Mouse (Mus musculus): Measurements from ENCODE around the gene Hcn2. TPM values are rescaled to one million over a fixed set of nuclear protein-coding genes. Genes with fewer than 3 reads are reported as not detected.

Hcn2 gene
- not detected in 2 replicates for polyA plus RNA-seq (2015; fragmentation: Nextera tagmentation; extraction: Ambion mirVana)

DNA sequence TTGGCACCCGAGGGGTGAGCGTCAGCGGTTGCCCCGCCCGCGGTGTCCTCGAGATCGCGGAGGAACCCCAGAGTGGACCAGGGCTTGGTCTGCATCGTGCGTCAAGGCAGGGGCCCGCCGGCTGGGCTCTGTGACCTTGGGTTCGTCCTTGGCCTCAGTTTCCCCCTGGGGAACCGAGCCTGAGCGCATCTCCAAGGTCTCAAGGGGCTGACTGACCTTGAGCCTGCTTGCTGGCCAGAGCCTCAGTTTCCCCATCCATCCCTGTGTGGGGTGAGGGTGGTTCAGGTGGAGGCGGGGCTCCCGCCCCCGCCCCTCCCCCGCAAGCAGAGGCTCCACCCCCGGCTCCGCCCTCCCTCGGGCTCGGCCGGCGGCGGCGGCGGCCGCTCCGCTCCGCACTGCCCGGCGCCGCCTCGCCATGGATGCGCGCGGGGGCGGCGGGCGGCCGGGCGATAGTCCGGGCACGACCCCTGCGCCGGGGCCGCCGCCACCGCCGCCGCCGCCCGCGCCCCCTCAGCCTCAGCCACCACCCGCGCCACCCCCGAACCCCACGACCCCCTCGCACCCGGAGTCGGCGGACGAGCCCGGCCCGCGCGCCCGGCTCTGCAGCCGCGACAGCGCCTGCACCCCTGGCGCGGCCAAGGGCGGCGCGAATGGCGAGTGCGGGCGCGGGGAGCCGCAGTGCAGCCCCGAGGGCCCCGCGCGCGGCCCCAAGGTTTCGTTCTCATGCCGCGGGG lies at the start of gene Hcn2:
Hcn2 (plus strand) TSS at position 381 of the 734 bp plus-strand sequence.
- Histone ChIP-seq H3K9me3 (replicated peaks; ENCODE audit: control insufficient read depth, low read length) (no peaks in the 10 kb centered on the region), H3K4me1 (ENCODE audit: control insufficient read depth, low read depth, low read length) (peaks cover 32% of the 10 kb centered on the region), H3K27me3 (ENCODE audit: control insufficient read depth, insufficient read depth, low read depth, low read length) (peaks cover 58% of the 10 kb centered on the region), H3K4me2 (ENCODE audit: low read depth, low read length) (peak within 1 kb of the TSS; percentile 86), H3K36me3 (ENCODE audit: control insufficient read depth, insufficient read depth) (peaks cover 8% of the 10 kb centered on the region), H3K9ac (ENCODE audit: low read depth, low read length) (no peak within 1 kb of the TSS), H3K4me3 (ENCODE audit: low read depth, low read length) (peak within 1 kb of the TSS; percentile 64), H3K27ac (ENCODE audit: low read length) (no peak within 1 kb of the TSS)
- no peak for ATAC-seq (ENCODE audit: low read depth)
- WGBS (ENCODE audit: insufficient replicate concordance): 2% methylated on average over 31 of the region's 91 CpGs

DNA sequence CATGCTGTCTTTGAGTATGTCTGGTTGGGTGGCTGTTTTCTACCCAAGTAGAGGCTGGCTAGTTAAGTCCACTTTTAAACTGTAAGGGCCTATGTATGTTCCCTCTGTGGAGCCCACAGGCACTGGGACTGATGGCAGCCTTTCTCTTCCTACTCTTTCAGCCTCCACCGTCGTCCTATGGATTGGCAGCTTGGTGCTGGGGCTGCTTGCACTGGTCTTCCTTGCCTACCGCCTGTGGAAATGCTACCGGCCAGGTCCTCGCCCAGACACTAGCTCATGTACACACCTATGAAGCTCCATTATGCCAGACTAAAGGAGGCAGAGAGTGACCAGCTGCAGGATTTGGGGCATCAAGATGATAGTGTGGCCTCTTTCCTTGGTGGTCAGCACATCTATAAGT lies 48.4 kb upstream of the Hcn2 start:
- no peaks in the 10 kb centered on the region for H3K36me3 ChIP-seq (ENCODE audit: control insufficient read depth, insufficient read depth)
- ATAC-seq (ENCODE audit: low read depth): no peak
- H3K27ac ChIP-seq (ENCODE audit: low read length): no peak overlapping the region
- H3K9ac ChIP-seq (ENCODE audit: low read depth, low read length): no peak overlapping the region
- no peak overlapping the region for H3K4me2 ChIP-seq (ENCODE audit: low read depth, low read length)
- H3K4me3 ChIP-seq (ENCODE audit: low read depth, low read length): no peak overlapping the region
- 70% methylated on average over 5 of the region's 5 CpGs for WGBS (ENCODE audit: insufficient replicate concordance)
- no peaks in the 10 kb centered on the region for H3K27me3 ChIP-seq (ENCODE audit: control insufficient read depth, insufficient read depth, low read depth, low read length)
- H3K9me3 ChIP-seq (replicated peaks; ENCODE audit: control insufficient read depth, low read length): no peaks in the 10 kb centered on the region
- H3K4me1 ChIP-seq (ENCODE audit: control insufficient read depth, low read depth, low read length): peaks cover 12% of the 10 kb centered on the region

DNA sequence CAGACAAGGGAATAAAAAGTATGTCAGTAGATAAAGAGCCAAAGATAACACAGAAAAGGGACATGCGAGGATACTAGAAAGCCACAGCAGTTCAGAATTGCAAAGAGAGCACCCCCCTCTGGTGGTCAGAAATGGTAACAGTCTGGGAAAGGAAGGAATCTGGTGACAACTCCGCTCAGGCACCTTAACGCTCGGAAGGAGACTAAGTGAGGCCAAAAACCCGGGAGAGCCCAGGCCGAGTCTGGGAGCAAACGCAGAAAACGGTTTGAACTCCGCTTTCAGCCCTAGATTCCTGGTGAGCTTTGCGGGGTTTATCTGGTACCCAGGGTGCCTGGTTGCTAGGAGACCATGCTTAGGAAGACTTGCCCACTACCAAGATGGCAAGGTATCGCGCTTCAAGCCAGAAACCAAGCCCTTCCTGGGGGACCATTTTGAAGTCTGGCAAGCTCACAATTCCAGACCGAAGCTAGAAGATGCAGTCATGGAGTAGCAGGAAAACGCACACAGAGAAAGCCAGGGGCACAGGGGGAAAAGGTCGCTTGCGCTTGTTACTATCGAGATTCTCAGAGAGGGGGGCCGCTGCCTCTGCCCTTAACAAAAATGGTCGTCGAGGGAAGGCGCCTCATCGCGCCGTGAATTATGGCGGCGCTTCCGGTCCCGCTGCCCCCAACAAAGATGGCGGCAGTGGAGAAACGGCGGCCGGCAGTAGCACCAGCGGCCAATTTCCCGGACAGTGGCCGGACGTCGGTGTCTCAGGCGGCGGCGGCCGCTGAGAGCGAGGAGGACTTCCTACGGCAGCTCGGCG lies 47.5 kb upstream of the Hcn2 start, which contains the start of gene Tpgs1:
Tpgs1 (plus strand) TSS at position 599 of the 805 bp plus-strand sequence.
- H3K9me3 ChIP-seq (replicated peaks; ENCODE audit: control insufficient read depth, low read length): no peaks in the 10 kb centered on the region
- H3K9ac ChIP-seq (ENCODE audit: low read depth, low read length): peak within 1 kb of the TSS; percentile 91
- H3K36me3 ChIP-seq (ENCODE audit: control insufficient read depth, insufficient read depth): no peaks in the 10 kb centered on the region
- peak within 1 kb of the TSS; percentile 88 for H3K4me2 ChIP-seq (ENCODE audit: low read depth, low read length)
- under 1% methylated on average over 45 of the region's 45 CpGs for WGBS (ENCODE audit: insufficient replicate concordance)
- peak within 1 kb of the TSS; percentile 100 for H3K4me3 ChIP-seq (ENCODE audit: low read depth, low read length)
- peaks cover 12% of the 10 kb centered on the region for H3K4me1 ChIP-seq (ENCODE audit: control insufficient read depth, low read depth, low read length)
- ATAC-seq (ENCODE audit: low read depth): peak; percentile 81
- H3K27ac ChIP-seq (ENCODE audit: low read length): peak within 1 kb of the TSS; percentile 88
- no peaks in the 10 kb centered on the region for H3K27me3 ChIP-seq (ENCODE audit: control insufficient read depth, insufficient read depth, low read depth, low read length)

DNA sequence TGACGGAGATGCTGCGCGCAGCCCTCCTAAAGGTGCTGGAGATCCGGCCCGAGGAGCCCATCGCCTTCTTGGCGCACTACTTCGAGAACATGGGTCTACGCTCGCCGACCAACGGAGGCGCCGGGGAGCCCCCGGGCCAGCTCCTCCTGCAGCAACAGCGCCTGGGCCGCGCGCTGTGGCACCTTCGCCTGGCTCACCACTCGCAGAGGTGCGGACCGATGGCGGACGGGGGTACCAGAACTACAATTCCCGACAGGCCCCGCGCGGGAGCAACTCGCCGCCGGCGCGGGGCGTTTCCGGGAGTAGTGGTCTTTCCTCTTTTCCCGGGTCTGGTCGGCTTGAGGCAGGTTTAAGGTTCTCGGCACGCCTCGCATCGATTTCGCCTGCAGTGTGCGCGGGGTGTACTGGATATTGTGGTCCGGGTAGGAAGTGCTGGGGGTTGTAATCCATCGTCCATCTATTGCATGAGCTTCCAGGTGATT lies 46.8 kb upstream of the Hcn2 start:
- Histone ChIP-seq H3K9ac (ENCODE audit: low read depth, low read length) (peak overlapping the region; percentile 91), H3K4me1 (ENCODE audit: control insufficient read depth, low read depth, low read length) (peaks cover 12% of the 10 kb centered on the region)

DNA sequence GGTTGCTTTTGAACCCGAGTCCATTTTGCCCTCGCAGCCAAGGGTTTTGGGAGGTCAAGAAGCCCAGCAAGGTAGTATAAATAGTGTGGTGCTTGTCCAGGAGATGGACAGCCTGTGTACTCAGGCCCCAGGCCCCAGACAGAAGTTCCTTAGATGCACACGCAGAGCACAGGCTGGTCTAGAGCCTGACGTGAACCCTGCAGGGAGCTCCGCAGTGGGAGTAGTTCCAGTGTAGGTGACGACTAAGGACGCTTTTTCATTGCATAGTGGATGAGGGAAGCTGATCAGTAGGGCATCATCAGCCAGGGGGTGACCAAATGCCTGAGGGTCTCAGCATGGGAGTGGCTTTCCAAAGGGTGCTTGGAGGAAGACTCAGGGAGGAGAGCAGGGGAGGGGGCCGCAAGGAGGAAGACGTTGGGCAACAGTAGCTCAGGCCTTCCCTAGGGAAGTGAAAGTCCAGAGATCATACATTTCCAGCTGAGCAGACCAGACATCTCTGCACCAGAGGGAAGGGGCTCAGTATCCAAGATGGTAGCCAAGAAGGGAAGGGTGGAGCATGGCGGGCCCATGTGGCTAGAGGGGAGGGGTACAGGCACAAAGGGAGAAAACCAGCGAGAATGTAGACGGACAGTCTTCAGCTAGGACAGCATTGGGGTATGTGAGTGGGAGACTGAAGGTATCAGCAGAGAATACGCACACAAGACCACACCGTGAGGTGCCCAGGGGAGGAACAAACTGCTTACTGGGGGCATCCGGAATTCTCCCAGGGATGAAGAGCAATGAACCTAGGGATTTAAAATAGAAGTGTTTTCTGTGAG lies 46.2 kb upstream of the Hcn2 start:
- Histone ChIP-seq H3K9ac (ENCODE audit: low read depth, low read length) (peak overlapping the region; percentile 91), H3K4me2 (ENCODE audit: low read depth, low read length) (peak overlapping the region; percentile 88), H3K36me3 (ENCODE audit: control insufficient read depth, insufficient read depth) (no peaks in the 10 kb centered on the region), H3K9me3 (replicated peaks; ENCODE audit: control insufficient read depth, low read length) (no peaks in the 10 kb centered on the region), H3K4me3 (ENCODE audit: low read depth, low read length) (peak overlapping the region; percentile 100), H3K27me3 (ENCODE audit: control insufficient read depth, insufficient read depth, low read depth, low read length) (no peaks in the 10 kb centered on the region), H3K4me1 (ENCODE audit: control insufficient read depth, low read depth, low read length) (peaks cover 12% of the 10 kb centered on the region), H3K27ac (ENCODE audit: low read length) (peak overlapping the region; percentile 88)
- 32% methylated on average over 15 of the region's 15 CpGs for WGBS (ENCODE audit: insufficient replicate concordance)
- no peak for ATAC-seq (ENCODE audit: low read depth)

More for the DNA sequence above, 46.8 kb upstream of the Hcn2 start:
- no peaks in the 10 kb centered on the region for H3K9me3 ChIP-seq (replicated peaks; ENCODE audit: control insufficient read depth, low read length)
- ATAC-seq (ENCODE audit: low read depth): peak; percentile 61
- H3K36me3 ChIP-seq (ENCODE audit: control insufficient read depth, insufficient read depth): no peaks in the 10 kb centered on the region
- no peaks in the 10 kb centered on the region for H3K27me3 ChIP-seq (ENCODE audit: control insufficient read depth, insufficient read depth, low read depth, low read length)
- WGBS (ENCODE audit: insufficient replicate concordance): 0% methylated on average over 47 of the region's 47 CpGs
- peak overlapping the region; percentile 100 for H3K4me3 ChIP-seq (ENCODE audit: low read depth, low read length)
- H3K27ac ChIP-seq (ENCODE audit: low read length): peak overlapping the region; percentile 88
- peak overlapping the region; percentile 88 for H3K4me2 ChIP-seq (ENCODE audit: low read depth, low read length)

DNA sequence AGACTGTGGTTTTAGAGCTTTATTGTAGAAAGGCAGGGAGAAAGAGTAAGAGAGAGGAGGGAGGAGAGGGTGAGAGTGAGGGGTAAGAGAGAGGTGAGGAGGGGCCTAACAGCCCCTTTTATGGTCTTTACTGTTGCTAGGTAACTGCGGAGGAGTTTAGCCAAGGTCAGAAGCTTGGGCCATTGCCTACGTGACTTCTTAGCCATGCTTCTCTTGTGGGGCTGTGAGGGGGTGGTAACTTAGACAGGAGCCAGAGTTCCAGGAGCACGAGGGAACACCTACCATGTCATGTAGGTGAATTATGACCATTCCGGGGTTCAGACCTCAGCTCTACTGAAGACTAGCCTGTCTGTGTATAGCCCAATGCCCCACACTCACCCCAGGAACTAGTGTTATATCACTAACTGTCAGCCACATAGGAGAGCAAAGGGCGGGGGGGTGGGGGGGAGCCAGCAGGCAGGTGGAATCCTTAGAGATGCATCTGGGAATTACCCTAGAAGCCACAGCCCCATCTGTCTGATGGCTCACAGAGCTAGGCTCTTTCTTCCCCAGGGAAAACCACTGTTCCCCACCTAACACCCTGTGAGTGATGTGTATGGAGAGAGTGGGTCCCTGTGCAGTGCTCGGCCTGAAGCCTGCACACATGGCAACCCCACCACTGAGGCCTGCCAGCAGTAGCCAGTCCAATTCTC lies 44.9 kb upstream of the Hcn2 start:
- Histone ChIP-seq H3K36me3 (ENCODE audit: control insufficient read depth, insufficient read depth) (no peaks in the 10 kb centered on the region), H3K4me3 (ENCODE audit: low read depth, low read length) (no peak overlapping the region), H3K27me3 (ENCODE audit: control insufficient read depth, insufficient read depth, low read depth, low read length) (no peaks in the 10 kb centered on the region), H3K4me1 (ENCODE audit: control insufficient read depth, low read depth, low read length) (peaks cover 12% of the 10 kb centered on the region), H3K9ac (ENCODE audit: low read depth, low read length) (no peak overlapping the region), H3K9me3 (replicated peaks; ENCODE audit: control insufficient read depth, low read length) (no peaks in the 10 kb centered on the region), H3K27ac (ENCODE audit: low read length) (no peak overlapping the region), H3K4me2 (ENCODE audit: low read depth, low read length) (no peak overlapping the region)
- no peak for ATAC-seq (ENCODE audit: low read depth)
- 68% methylated on average over 6 of the region's 6 CpGs for WGBS (ENCODE audit: insufficient replicate concordance)

DNA sequence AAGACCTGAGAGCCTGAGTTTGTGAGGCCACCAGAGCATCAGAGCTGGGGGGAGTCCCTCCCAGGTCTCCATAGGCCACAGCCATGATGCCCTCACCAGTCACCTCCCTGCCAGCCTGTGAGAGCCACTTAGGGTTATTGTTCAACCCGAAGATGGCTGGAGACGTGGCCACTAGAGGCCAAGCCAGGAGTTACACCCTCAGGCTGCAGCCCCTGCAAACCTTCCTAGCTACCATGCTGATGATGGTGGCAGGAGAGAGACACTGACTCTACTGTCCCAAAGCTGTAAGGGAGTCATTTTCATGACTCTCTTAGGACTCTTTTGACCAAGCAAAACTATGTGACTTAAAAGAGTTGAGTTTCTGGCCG lies 44.4 kb upstream of the Hcn2 start:
- ATAC-seq (ENCODE audit: low read depth): no peak
- Histone ChIP-seq H3K36me3 (ENCODE audit: control insufficient read depth, insufficient read depth) (no peaks in the 10 kb centered on the region), H3K4me3 (ENCODE audit: low read depth, low read length) (no peak overlapping the region), H3K9ac (ENCODE audit: low read depth, low read length) (no peak overlapping the region), H3K4me2 (ENCODE audit: low read depth, low read length) (no peak overlapping the region), H3K4me1 (ENCODE audit: control insufficient read depth, low read depth, low read length) (peaks cover 12% of the 10 kb centered on the region), H3K9me3 (replicated peaks; ENCODE audit: control insufficient read depth, low read length) (no peaks in the 10 kb centered on the region), H3K27ac (ENCODE audit: low read length) (no peak overlapping the region), H3K27me3 (ENCODE audit: control insufficient read depth, insufficient read depth, low read depth, low read length) (no peaks in the 10 kb centered on the region)
- WGBS (ENCODE audit: insufficient replicate concordance): 61% methylated on average over 3 of the region's 3 CpGs

DNA sequence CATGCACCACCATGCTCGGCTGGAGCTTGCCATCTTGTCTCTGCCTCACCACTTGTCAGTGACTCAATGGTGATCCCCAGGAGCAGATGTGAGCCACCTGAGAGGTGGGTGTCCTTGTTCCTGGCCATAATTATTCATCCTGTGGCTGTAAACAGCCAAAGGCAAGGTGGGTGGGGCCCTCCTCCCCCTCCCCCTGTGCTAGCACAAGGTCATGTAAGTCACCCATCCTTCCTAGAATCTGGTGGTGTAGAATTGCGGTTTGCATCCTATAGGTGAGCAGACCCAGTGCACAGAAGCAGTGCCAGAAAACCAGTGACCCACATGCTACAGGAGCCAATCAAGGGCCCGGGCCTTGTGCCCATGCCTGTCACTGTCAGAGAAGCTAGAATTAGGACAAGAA lies 43.4 kb upstream of the Hcn2 start:
- Histone ChIP-seq H3K4me2 (ENCODE audit: low read depth, low read length) (no peak overlapping the region), H3K9ac (ENCODE audit: low read depth, low read length) (no peak overlapping the region), H3K9me3 (replicated peaks; ENCODE audit: control insufficient read depth, low read length) (no peaks in the 10 kb centered on the region), H3K4me3 (ENCODE audit: low read depth, low read length) (no peak overlapping the region), H3K36me3 (ENCODE audit: control insufficient read depth, insufficient read depth) (no peaks in the 10 kb centered on the region), H3K4me1 (ENCODE audit: control insufficient read depth, low read depth, low read length) (peaks cover 12% of the 10 kb centered on the region), H3K27ac (ENCODE audit: low read length) (no peak overlapping the region), H3K27me3 (ENCODE audit: control insufficient read depth, insufficient read depth, low read depth, low read length) (no peaks in the 10 kb centered on the region)
- no peak for ATAC-seq (ENCODE audit: low read depth)
- 54% methylated on average over 3 of the region's 3 CpGs for WGBS (ENCODE audit: insufficient replicate concordance)
